Mouse (Mus musculus) limb, embryonic 11.5 days (tissue): ENCODE measurements around the gene Tmem117. TPM values are rescaled to one million over a fixed set of nuclear protein-coding genes. Genes with fewer than 3 reads are reported as not detected.

Experiments
- ATAC-seq: fragments of 200-750 bp; cut with Nextera tagmentation; 2 replicates; pipeline ENCODE4 v1.8.0; 2017; ENCODE audit warnings: low read depth; ENCODE audit not compliant: insufficient number of reproducible peaks, low FRiP score, low TSS enrichment
- DNase-seq: peaks from one replicate; pipeline ENCODE4 v3.0.0-alpha.2; 2015; ENCODE audit warnings: low spot score
- H3K27ac ChIP-seq: fragments of 300-500 bp; sonication (generic); replicated peaks from 2 replicates; pipeline ENCODE4 v1.5.1; 2014; ENCODE audit warnings: low read depth, mild to moderate bottlenecking, low read length
- H3K27me3 ChIP-seq: fragments of 300-500 bp; sonication (generic); 2 replicates; pipeline ENCODE4 v1.6.1; 2014; ENCODE audit warnings: mild to moderate bottlenecking, low read length, mixed read lengths; ENCODE audit not compliant: control insufficient read depth, insufficient read depth
- H3K36me3 ChIP-seq: fragments of 300-500 bp; sonication (generic); 2 replicates; pipeline ENCODE4 v1.6.1; 2014; ENCODE audit warnings: mild to moderate bottlenecking, low read length, moderate library complexity, mixed read lengths; ENCODE audit not compliant: control insufficient read depth, insufficient read depth
- H3K4me1 ChIP-seq: fragments of 300-500 bp; sonication (generic); 2 replicates; pipeline ENCODE4 v1.6.1; 2014; ENCODE audit warnings: low read length, mixed read lengths; ENCODE audit not compliant: control insufficient read depth, insufficient read depth
- H3K4me2 ChIP-seq: fragments of 300-500 bp; sonication (generic); 2 replicates; pipeline ENCODE4 v1.6.1; 2014; ENCODE audit warnings: low read depth, mild to moderate bottlenecking, moderate library complexity; ENCODE audit not compliant: severe bottlenecking
- H3K4me3 ChIP-seq: fragments of 300-500 bp; sonication (generic); 2 replicates; pipeline ENCODE4 v1.5.1; 2014; ENCODE audit warnings: low read depth, low read length
- H3K9ac ChIP-seq: fragments of 300-500 bp; sonication (generic); 2 replicates; pipeline ENCODE4 v1.6.1; 2014; ENCODE audit warnings: mild to moderate bottlenecking, low read length
- H3K9me3 ChIP-seq: fragments of 300-500 bp; sonication (generic); 2 replicates; pipeline ENCODE4 v1.6.1; 2016; ENCODE audit warnings: low read length; ENCODE audit not compliant: control insufficient read depth
- WGBS: fragments of 180-500 bp; shearing (Covaris S2); extraction: QIAGEN DNeasy Blood & Tissue Kit; methylation state at CpG from one replicate; pipeline ENCODE4 v1.1.7; 2014; 5-methylcytosine and 5-hydroxymethylcytosine counted together
- polyA plus RNA-seq: library from polyadenylated mRNA; unstranded; fragments of >200 nt; fragmentation: Nextera tagmentation; extraction: Ambion mirVana; gene quantifications from 2 replicates; pipeline ENCODE4 v1.2.1, GENCODE M21; 2014

The Tmem117 gene
- polyA plus RNA-seq, 1 experiment from 2014 or later: 1.7 TPM

DNA sequence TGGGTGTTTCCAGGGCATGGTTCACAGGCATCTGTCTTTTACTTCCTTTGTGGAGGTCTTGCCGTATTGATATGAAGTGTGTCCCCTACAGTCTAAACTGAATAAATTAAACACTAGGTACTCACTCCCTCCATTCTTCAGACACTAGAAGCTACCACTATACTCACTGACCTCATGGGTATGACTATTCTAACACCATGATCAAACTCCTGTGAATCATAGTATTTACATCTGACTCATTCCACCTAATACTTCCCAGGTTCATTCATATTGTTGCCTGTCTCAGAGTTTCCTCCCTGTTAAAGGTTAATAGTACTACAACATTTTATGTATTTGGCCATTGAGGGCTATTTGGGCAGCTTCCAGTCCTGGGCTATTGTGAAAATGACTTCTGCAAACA, 274.2 kb downstream of the Tmem117 start:
- Histone ChIP-seq H3K4me2 (no peak overlapping the region), H3K27me3 (no peaks in the 10 kb centered on the region), H3K27ac (no peak overlapping the region), H3K4me1 (no peaks in the 10 kb centered on the region), H3K9ac (no peak overlapping the region), H3K36me3 (no peaks in the 10 kb centered on the region), H3K9me3 (no peaks in the 10 kb centered on the region), H3K4me3 (no peak overlapping the region)
- WGBS: 90% methylated on average over 1 of the region's 1 CpGs
- DNase-seq (no peak), ATAC-seq (no peak)

DNA sequence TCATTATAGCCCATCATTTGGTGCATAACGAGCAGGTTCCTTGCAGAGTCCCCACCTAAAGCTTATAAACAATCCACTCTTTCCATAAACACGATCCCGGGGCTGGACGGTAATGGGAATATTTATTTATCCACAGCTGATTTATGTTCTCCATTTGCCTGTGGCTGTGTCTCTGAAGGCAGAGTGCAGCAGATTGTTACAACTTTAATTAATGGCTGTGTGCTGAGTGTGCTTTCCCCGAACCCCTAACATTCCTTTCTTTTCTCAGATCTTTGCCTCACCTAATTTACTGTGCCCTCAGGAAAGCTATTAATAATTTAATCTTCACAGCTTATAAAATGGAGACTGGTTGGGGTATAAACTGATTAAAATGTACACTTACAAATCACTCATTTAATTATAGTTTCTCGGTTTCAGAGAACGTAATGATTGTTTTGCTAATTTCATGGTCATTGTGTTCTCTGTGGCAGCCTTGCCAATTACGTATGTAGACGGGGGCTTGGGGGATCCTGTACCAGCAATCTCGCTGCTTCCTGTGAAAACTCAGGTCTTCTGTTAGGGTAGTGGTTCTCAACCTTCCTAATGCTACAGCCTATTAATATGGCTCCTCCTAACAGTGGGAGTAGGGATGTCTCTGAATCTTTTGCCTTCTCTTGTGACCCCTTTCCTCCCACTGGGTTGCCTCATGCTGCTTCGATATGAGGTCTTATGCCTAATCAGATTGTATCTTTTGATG, 275.8 kb downstream of the Tmem117 start:
- Histone ChIP-seq H3K27me3 (no peaks in the 10 kb centered on the region), H3K4me2 (no peak overlapping the region), H3K36me3 (no peaks in the 10 kb centered on the region), H3K9ac (no peak overlapping the region), H3K4me1 (no peaks in the 10 kb centered on the region), H3K4me3 (no peak overlapping the region), H3K9me3 (no peaks in the 10 kb centered on the region), H3K27ac (no peak overlapping the region)
- 19% methylated on average over 11 of the region's 11 CpGs for WGBS
- ATAC-seq (no peak), DNase-seq (no peak)

DNA sequence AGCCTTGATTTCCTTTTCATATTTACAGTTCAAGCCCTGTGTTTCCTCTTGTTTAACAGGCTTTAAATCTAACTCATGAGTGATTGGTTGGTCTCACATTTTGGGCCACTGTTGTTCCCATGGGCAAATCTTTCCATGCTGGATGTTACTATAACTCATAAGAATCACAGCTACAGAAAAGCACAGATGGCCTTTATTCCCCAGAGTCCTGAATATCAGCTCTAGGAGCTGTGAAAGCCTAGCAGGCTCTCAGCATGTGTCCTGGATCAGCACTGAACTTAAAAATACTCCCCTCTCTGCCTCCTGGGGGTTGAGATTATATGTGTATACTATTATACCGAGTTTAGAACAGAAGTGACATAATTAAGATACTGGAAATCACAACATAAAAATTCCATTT, 292.6 kb downstream of the Tmem117 start:
- 27% methylated on average over 1 of the region's 1 CpGs for WGBS
- Histone ChIP-seq H3K36me3 (no peaks in the 10 kb centered on the region), H3K9ac (no peak overlapping the region), H3K4me1 (no peaks in the 10 kb centered on the region), H3K27me3 (no peaks in the 10 kb centered on the region), H3K9me3 (no peaks in the 10 kb centered on the region), H3K4me3 (no peak overlapping the region), H3K27ac (no peak overlapping the region), H3K4me2 (no peak overlapping the region)
- ATAC-seq: no peak
- no peak for DNase-seq

DNA sequence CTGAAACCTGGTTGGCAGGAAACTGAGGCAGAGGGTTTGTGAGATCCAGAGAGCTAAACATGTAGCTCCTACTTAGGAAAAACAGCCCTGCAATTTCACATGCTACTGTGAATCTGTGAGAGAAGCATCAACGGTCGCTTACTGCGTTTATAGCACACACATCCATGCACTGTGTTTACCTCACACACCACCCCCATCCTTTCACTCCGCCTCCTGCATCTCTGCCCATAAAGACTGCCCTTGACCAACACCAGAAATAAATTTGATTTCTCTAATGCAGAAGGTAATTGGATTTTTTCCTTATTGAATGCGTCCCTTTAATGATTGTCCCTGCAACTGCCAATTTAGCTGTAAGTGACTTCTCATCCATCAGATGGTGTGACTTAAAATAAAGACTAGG, 299.0 kb downstream of the Tmem117 start:
- no peaks in the 10 kb centered on the region for H3K9me3 ChIP-seq
- no peak overlapping the region for H3K27ac ChIP-seq
- WGBS: 76% methylated on average over 5 of the region's 5 CpGs
- no peaks in the 10 kb centered on the region for H3K27me3 ChIP-seq
- no peak overlapping the region for H3K4me3 ChIP-seq
- no peak for ATAC-seq
- H3K4me2 ChIP-seq: no peak overlapping the region
- H3K4me1 ChIP-seq: no peaks in the 10 kb centered on the region
- H3K36me3 ChIP-seq: no peaks in the 10 kb centered on the region
- no peak overlapping the region for H3K9ac ChIP-seq
- no peak for DNase-seq

DNA sequence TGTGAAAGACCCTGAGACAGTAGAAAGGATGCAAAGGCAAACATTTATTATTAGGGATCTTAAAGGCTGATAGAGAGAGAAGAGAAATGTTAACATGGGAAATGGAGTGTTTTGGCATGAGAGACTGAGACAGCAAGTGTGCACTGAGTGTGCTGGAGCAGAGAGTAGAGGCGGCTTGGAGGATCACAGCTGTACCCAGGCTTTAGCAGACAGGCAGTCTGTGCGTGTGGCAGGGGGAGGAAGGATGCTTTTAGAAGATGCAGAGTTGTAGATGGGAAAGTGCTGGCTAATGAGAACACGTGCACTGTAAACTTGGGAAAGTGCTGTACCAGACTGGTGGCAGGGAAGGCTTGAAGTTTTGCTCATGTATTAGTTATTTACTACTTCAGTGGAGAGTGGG, 301.7 kb downstream of the Tmem117 start:
- no peak overlapping the region for H3K4me3 ChIP-seq
- no peak overlapping the region for H3K9ac ChIP-seq
- H3K9me3 ChIP-seq: no peaks in the 10 kb centered on the region
- H3K4me2 ChIP-seq: no peak overlapping the region
- no peak for ATAC-seq
- H3K27me3 ChIP-seq: no peaks in the 10 kb centered on the region
- no peak overlapping the region for H3K27ac ChIP-seq
- WGBS: 58% methylated on average over 3 of the region's 3 CpGs
- H3K4me1 ChIP-seq: no peaks in the 10 kb centered on the region
- H3K36me3 ChIP-seq: no peaks in the 10 kb centered on the region
- DNase-seq: no peak

DNA sequence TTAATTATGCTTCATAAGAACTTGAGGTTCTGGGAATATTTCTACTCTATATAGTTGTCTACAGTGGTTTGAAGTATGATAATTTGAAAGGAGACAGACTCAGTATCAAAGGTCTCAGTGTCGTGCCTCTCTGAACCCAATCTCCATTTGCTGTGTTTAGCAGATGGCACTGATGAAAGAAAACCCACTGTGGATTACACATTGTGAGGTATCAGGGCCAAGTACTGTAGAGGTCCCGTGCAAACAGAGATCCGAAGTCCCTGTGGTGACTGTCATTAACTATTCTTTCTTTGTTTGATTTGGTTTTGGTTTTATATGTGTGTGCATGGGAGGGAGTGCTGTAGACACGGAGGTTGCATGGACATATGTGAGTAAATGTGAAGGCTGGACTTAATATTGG, 304.0 kb downstream of the Tmem117 start:
- Histone ChIP-seq H3K4me3 (no peak overlapping the region), H3K27ac (no peak overlapping the region), H3K9ac (no peak overlapping the region), H3K4me2 (no peak overlapping the region), H3K36me3 (no peaks in the 10 kb centered on the region), H3K27me3 (no peaks in the 10 kb centered on the region), H3K4me1 (no peaks in the 10 kb centered on the region), H3K9me3 (no peaks in the 10 kb centered on the region)
- 83% methylated on average over 4 of the region's 4 CpGs for WGBS
- DNase-seq: no peak
- no peak for ATAC-seq

DNA sequence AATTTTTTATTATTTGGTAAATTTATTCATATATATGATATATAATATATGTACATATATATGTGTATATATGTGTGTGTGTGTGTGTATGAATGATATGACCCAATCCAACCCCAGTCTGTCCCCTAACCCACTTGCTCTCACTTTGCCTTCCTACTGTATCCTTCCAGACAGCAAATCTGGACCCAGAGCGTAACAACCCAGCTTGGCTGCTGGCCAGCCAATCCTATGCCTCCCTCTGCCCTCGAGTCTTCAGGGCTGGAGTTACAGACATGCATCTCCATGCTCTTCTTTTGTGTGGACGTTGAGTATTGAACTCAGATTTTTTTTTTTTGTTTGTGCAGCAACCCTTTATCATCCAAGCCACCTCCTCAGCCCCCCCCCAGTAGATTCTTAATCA, 304.4 kb downstream of the Tmem117 start:
- Histone ChIP-seq H3K9me3 (no peaks in the 10 kb centered on the region), H3K4me3 (no peak overlapping the region), H3K27me3 (no peaks in the 10 kb centered on the region), H3K4me2 (no peak overlapping the region), H3K27ac (no peak overlapping the region), H3K9ac (no peak overlapping the region), H3K4me1 (no peaks in the 10 kb centered on the region), H3K36me3 (no peaks in the 10 kb centered on the region)
- 77% methylated on average over 3 of the region's 3 CpGs for WGBS
- DNase-seq (no peak), ATAC-seq (no peak)

DNA sequence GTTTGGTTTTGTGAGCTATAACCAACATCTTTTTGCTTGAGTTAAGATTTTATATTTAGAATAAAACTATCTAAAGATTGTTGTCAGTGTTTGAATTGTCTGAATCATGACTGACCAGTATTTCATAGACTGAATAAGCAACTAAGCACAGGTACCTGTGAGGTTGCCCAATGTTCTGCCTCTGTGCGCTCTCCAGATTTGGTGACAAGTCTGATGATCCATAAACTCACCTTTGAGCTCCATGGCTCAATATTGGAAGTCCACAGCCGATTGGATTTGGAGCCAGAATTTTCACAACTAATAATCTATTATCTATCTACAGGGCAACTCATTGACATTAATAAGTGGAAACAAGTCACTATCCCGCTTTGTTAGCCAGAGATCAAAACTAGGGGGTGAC, 312.9 kb downstream of the Tmem117 start:
- Histone ChIP-seq H3K27me3 (no peaks in the 10 kb centered on the region), H3K9me3 (no peaks in the 10 kb centered on the region), H3K4me1 (no peaks in the 10 kb centered on the region), H3K27ac (no peak overlapping the region), H3K4me3 (no peak overlapping the region), H3K4me2 (no peak overlapping the region), H3K9ac (no peak overlapping the region), H3K36me3 (no peaks in the 10 kb centered on the region)
- no peak for ATAC-seq
- DNase-seq: no peak
- WGBS: 87% methylated on average over 3 of the region's 3 CpGs

DNA sequence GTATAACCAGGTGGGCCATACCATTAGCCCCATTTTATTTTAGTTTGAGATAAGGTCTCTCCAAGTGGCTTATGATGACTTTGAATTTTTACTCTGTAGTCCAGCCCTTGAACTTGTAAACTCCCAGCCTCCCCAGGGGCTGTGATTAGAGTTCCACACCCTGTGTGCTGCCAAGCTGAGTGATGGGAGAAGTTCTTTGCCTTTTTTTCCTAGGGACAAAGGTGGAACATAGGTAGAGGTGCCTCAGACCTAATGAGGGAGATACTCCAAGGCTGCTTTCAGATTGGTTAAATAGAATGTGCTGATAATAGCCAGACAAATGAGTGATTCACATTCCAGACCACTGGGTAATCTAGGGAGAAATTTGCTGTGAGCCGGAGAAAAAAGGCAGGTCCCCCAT, 313.4 kb downstream of the Tmem117 start:
- no peaks in the 10 kb centered on the region for H3K4me1 ChIP-seq
- H3K36me3 ChIP-seq: no peaks in the 10 kb centered on the region
- no peak overlapping the region for H3K4me3 ChIP-seq
- H3K4me2 ChIP-seq: no peak overlapping the region
- H3K27ac ChIP-seq: no peak overlapping the region
- H3K9ac ChIP-seq: no peak overlapping the region
- ATAC-seq (no peak), DNase-seq (no peak)
- no peaks in the 10 kb centered on the region for H3K27me3 ChIP-seq
- H3K9me3 ChIP-seq: no peaks in the 10 kb centered on the region
- WGBS: 76% methylated on average over 1 of the region's 1 CpGs
